Mouse (Mus musculus): ENCODE measurements around the gene Rbbp4.

DNA sequence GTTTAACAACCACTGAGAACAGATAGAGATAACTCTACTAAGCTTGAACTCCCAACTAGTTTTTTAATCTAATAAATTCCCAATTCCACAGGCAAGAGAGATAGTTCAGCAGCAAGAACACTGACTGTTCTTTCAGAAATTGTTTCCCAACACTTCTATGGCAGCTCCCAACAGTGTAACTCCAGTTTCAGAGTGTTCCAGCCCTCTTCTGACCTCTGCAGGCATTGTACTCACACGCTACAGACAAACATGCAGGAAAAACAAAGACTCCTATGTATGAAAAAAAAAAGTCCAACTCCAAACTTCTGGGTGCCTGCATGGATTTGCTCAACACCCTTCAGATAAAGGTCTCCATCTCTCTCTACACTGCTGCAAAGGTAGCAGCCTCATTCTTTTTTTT is 2.3 kb downstream of the Rbbp4 start:
- TF ChIP-seq CTCF (IDR thresholded peaks at IDR 0.05; ENCODE audit: control insufficient read depth, insufficient read depth, insufficient replicate concordance, low read depth, low read length) (no peak), POLR2A (IDR thresholded peaks at IDR 0.05; ENCODE audit: control insufficient read depth, low read depth, low read length) (no peak)

Data from testis, adult 2 months (tissue).